Mouse (Mus musculus) kidney, adult 8-10 months (tissue): ENCODE measurements around the gene Slc17a6.
"Not testable (repeated sequence)": the region's sequence is repeated elsewhere in the genome, so short reads cannot be mapped to it uniquely, and the experiment has no call there.

Experiments
- DNase-seq, 2 experiments: peaks; one replicate each; pipeline ENCODE4 v3.0.0; 2022

The Slc17a6 gene

GRCm38 (mm10) chr7:51693539-51694217 is 71.9 kb downstream of the Slc17a6 start:
- DNase-seq: no peak

- DNase-seq: no peak
Observed at GRCm38 (mm10) chr7:51694452-51694851, 72.6 kb downstream of the Slc17a6 start.

- no peak for DNase-seq
Observed at GRCm38 (mm10) chr7:51709508-51709907, 87.7 kb downstream of the Slc17a6 start.

- not testable (repeated sequence) for DNase-seq
Observed at GRCm38 (mm10) chr7:51710346-51710745, 88.5 kb downstream of the Slc17a6 start.

- DNase-seq: no peak
Observed at GRCm38 (mm10) chr7:51715771-51716170, 94.0 kb downstream of the Slc17a6 start.
